ENCODE assay signal across 24 mouse cellular contexts in the genomic region with DNA sequence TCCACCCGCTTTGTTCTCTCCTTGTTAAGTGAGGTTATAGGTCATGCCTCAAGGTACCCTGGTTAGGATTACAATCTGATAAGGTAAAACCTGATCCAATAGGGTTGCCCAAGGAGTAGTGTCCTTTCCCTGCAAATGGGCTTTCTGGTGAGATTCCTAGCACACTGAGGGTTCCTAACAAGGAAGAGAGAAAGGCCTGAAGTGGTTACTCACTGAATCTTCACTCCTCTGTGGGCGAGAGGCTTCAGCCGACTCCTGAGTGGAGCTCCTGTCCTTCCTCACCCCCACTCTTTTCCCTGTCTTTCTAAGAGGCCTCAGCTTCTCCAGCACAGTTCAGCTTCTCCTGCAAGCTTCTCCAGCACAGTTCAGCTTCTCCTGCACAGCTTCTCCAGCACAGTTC. TPM values are rescaled to one million over a fixed set of nuclear protein-coding genes. Genes with fewer than 3 reads are reported as not detected.
DNase-seq lines count a peak whose midpoint lies in the region; ATAC-seq and TF ChIP-seq lines count a peak whose summit lies in the region.
"Had no signal": no experiment of that assay in that cellular context is flagged by ENCODE, and none has a peak within 500 bp of the region (broad histone marks: within the 10 kb centered on the region; RNA-seq: fewer than 3 reads in every experiment).

No protein-coding gene starts in this region.

- DNase-seq in 3134 (ENCODE audit: extremely low read depth, insufficient read length, low spot score) (peak; percentile 61), 3T3-L1 (ENCODE audit: low read depth, low spot score) (peak; percentile 79), NIH3T3 (ENCODE audit: low read depth) (peak; percentile 70)
- DNase-seq in kidney, postnatal 36 days, result no peak
- no peak for DNase-seq in hindbrain, postnatal 0 days (ENCODE audit: low spot score)
- no peak for DNase-seq in ovary, postnatal 10 days (ENCODE audit: low spot score)
- DNase-seq: adrenal gland, adult 8-10 months; adrenal gland, postnatal 14 days; adrenal gland, postnatal 36 days; cerebellum, adult 11-12 months; cerebellum, adult 2 months; cerebellum, adult 9-10 months; cerebellum, postnatal 10 days; cerebellum, postnatal 25 days; forebrain, postnatal 0 days had no signal

- no peaks in the 10 kb centered on the region for H3K27me3 ChIP-seq in myocyte (ENCODE audit: control insufficient read depth, insufficient read depth, insufficient read length)
- no peaks in the 10 kb centered on the region for H3K27me3 ChIP-seq in hindbrain, postnatal 0 days (ENCODE audit: insufficient read depth, low read length)
- H3K27me3 ChIP-seq: CH12.LX; embryonic facial prominence, embryonic 12.5 days; forebrain, embryonic 13.5 days; forebrain, embryonic 15.5 days had no signal

- no peaks in the 10 kb centered on the region for H3K36me3 ChIP-seq in myocyte (ENCODE audit: control insufficient read depth, insufficient read depth)
- H3K36me3 ChIP-seq in hindbrain, postnatal 0 days (ENCODE audit: insufficient read depth, low read length), result no peaks in the 10 kb centered on the region
- H3K36me3 ChIP-seq: embryonic facial prominence, embryonic 10.5 days; embryonic facial prominence, embryonic 12.5 days; forebrain, embryonic 15.5 days; G1E had no signal

- H3K9me3 ChIP-seq in hindbrain, postnatal 0 days (ENCODE audit: low read length), result no peaks in the 10 kb centered on the region
- H3K9me3 ChIP-seq: embryonic facial prominence, embryonic 10.5 days; embryonic facial prominence, embryonic 12.5 days; forebrain, embryonic 13.5 days; forebrain, embryonic 15.5 days; G1E had no signal

- no peak overlapping the region for H3K9ac ChIP-seq in hindbrain, postnatal 0 days (replicated peaks; ENCODE audit: low read length)
- H3K9ac ChIP-seq: embryonic facial prominence, embryonic 12.5 days; forebrain, embryonic 13.5 days; forebrain, embryonic 15.5 days; forebrain, postnatal 0 days had no signal

- H3K4me3 ChIP-seq in myocyte, result no peak overlapping the region
- H3K4me3 ChIP-seq in hindbrain, postnatal 0 days (ENCODE audit: low read length), result no peak overlapping the region
- H3K4me3 ChIP-seq: embryonic facial prominence, embryonic 10.5 days; embryonic facial prominence, embryonic 12.5 days; forebrain, embryonic 13.5 days; forebrain, embryonic 15.5 days had no signal

- H3K27ac ChIP-seq in hindbrain, postnatal 0 days, result no peak overlapping the region
- H3K27ac ChIP-seq: embryonic facial prominence, embryonic 10.5 days; embryonic facial prominence, embryonic 12.5 days; forebrain, embryonic 13.5 days; forebrain, embryonic 15.5 days had no signal

- TF ChIP-seq POLR2A in myocyte (IDR thresholded peaks at IDR 0.05; ENCODE audit: insufficient read length, low read depth), result no peak

- ATAC-seq in hindbrain, postnatal 0 days, result no peak
- ATAC-seq: activated CD4-positive, CD25-positive, alpha-beta regulatory T cell, adult 4 months; CD4-positive, CD25-positive, alpha-beta regulatory T cell, adult 4 months; forebrain, embryonic 13.5 days; forebrain, embryonic 15.5 days; forebrain, postnatal 0 days had no signal

- H3K79me2 ChIP-seq in myocyte (ENCODE audit: control insufficient read depth, insufficient read depth), result no peaks in the 10 kb centered on the region

- H3ac ChIP-seq in myocyte (ENCODE audit: control insufficient read depth, insufficient read length), result no peak overlapping the region

- no peaks in the 10 kb centered on the region for H3K4me1 ChIP-seq in hindbrain, postnatal 0 days (ENCODE audit: insufficient read depth, low read length)
- H3K4me1 ChIP-seq: embryonic facial prominence, embryonic 12.5 days; forebrain, embryonic 13.5 days; forebrain, embryonic 15.5 days had no signal

- no peak for TF ChIP-seq CTCF in hindbrain, postnatal 0 days (IDR thresholded peaks at IDR 0.05; ENCODE audit: low read depth)

- peak overlapping the region; percentile 44 for H3K4me2 ChIP-seq in myocyte (ENCODE audit: low read depth)
- H3K4me2 ChIP-seq in hindbrain, postnatal 0 days (ENCODE audit: low read depth, low read length), result no peak overlapping the region
- H3K4me2 ChIP-seq: embryonic facial prominence, embryonic 12.5 days; forebrain, embryonic 13.5 days; forebrain, embryonic 15.5 days had no signal

- WGBS in hindbrain, postnatal 0 days, result 88% methylated on average over 3 of the region's 3 CpGs

TF ChIP-seq in myocyte, 11 proteins besides CTCF, POLR2A, EP300 and RAD21:
- TF ChIP-seq MAX (IDR thresholded peaks at IDR 0.05; ENCODE audit: low read depth), result no peak
- TF ChIP-seq CEBPB (IDR thresholded peaks at IDR 0.05; ENCODE audit: insufficient read depth, poor library complexity, severe bottlenecking), result no peak
- no peak for TF ChIP-seq USF1 (IDR thresholded peaks at IDR 0.05; ENCODE audit: low read depth)
- TF ChIP-seq POLR2AphosphoS2 (IDR thresholded peaks at IDR 0.05; ENCODE audit: insufficient read length, low read depth), result no peak
- no peak for TF ChIP-seq MYOG (IDR thresholded peaks at IDR 0.05; ENCODE audit: control insufficient read depth in 1 of 3, insufficient read depth in 1 of 3, insufficient read length in 2 of 3, low read depth in 2 of 3)
- TF ChIP-seq REST (IDR thresholded peaks at IDR 0.05; ENCODE audit: insufficient read depth, insufficient read length), result no peak
- TF ChIP-seq TCF12 (IDR thresholded peaks at IDR 0.05; ENCODE audit: insufficient read depth, poor library complexity, severe bottlenecking), result no peak
- TF ChIP-seq TCF3 (IDR thresholded peaks at IDR 0.05; ENCODE audit: insufficient read length, low read depth), result no peak

RNA-seq across cellular contexts. Expression of a gene that starts 12.6 kb away (rescaled TPM):
- 53.6 TPM for polyA plus RNA-seq in myocyte (2012; fragmentation: generic; extraction: Trizol)
- 21.7 and 40.5 TPM in 2 replicates for total RNA-seq in hindbrain, postnatal 0 days (2014; rRNA removed)
- polyA plus RNA-seq in hindbrain, postnatal 0 days (2015; fragmentation: Nextera tagmentation; extraction: Ambion mirVana), result 60.5 TPM in 2 replicates

RNA-seq across cellular contexts. Expression of a gene that starts 17.3 kb away (rescaled TPM):
- polyA plus RNA-seq in myocyte (2012; fragmentation: generic; extraction: Trizol), result 0.12 TPM
- total RNA-seq in hindbrain, postnatal 0 days (2014; rRNA removed), result 6.3 and 7.0 TPM in 2 replicates
- 4.2 and 4.8 TPM in 2 replicates for polyA plus RNA-seq in hindbrain, postnatal 0 days (2015; fragmentation: Nextera tagmentation; extraction: Ambion mirVana)

Comparison
In these comparisons a context has a peak if more than half of its experiments do, and no peak if none do; other contexts are left out.
1. DNase-seq: peak in 3134 (single experiment), 3T3-L1 (single experiment) and NIH3T3 (single experiment); none in kidney, postnatal 36 days (0 of 2), hindbrain, postnatal 0 days (single experiment) and ovary, postnatal 10 days (single experiment).